Mouse (Mus musculus) spleen, postnatal 14 days (tissue): ENCODE measurements around the gene Olfr1.

ENCODE experiments used
- DNase-seq, 2 experiments: peaks; one replicate each; pipeline ENCODE4 v3.0.0; 2021 to 2022; ENCODE audit warnings: low spot score in 2 of 2

Gene Olfr1

GRCm38 (mm10) chr11:73399514-73399913 lies at the start of gene Olfr1:
Gene Olfr1, minus strand, starts transcription at chr11:73399614.
- DNase-seq: no peak

- DNase-seq: no peak
These were observed 29.0 kb upstream of the Olfr1 start, which contains the start of gene Olfr378 for GRCm38 (mm10) chr11:73428377-73428776. Gene Olfr378, minus strand, starts transcription at chr11:73428477.

GRCm38 (mm10) chr11:73395374-73395773 lies 4.0 kb downstream of the Olfr1 start:
- no peak for DNase-seq

GRCm38 (mm10) chr11:73370946-73371345 lies 28.5 kb downstream of the Olfr1 start, which contains the start of gene Olfr376:
Gene Olfr376, plus strand, starts transcription at chr11:73371246.
- DNase-seq: no peak

- DNase-seq: no peak
These were observed 48.9 kb downstream of the Olfr1 start, which contains the start of gene Olfr20 for GRCm38 (mm10) chr11:73350483-73350882. Gene Olfr20, plus strand, starts transcription at chr11:73350783.
